Mouse (Mus musculus): ENCODE results near the gene Ramp3.
"Not testable (repeated sequence)": the region's sequence is repeated elsewhere in the genome, so short reads cannot be mapped to it uniquely, and the experiment has no call there.

DNA sequence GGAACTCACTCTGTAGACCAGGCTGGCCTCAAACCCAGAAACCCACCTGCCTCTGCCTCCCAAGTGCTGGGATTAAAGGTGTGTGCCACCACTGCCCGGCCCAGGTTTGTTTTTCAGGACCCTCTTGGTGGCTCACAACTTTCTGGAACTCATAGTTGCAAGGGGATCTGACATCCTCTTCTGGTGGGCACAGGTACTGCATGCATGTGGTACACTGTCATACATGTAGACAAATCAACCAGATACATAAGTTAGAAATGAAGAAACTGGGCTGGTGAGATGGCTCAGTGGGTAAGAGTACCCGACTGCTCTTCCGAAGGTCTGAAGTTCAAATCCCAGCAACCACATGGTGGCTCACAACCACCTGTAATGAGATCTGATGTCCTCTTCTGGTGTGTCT, 5.3 kb upstream of the Ramp3 start:
- not testable (repeated sequence) for TF ChIP-seq POLR2A (IDR thresholded peaks at IDR 0.05; ENCODE audit: extremely low read depth, insufficient read depth, low read length); CTCF (IDR thresholded peaks at IDR 0.05; ENCODE audit: low read depth, low read length)

All from liver, adult 2 months (tissue).